Mouse (Mus musculus): ENCODE results near the gene Gsta2. TPM values are rescaled to one million over a fixed set of nuclear protein-coding genes. Genes with fewer than 3 reads are reported as not detected.
"Not testable (repeated sequence)": the region's sequence is repeated elsewhere in the genome, so short reads cannot be mapped to it uniquely, and the experiment has no call there.

Gsta2 gene
- polyA plus RNA-seq, 1 experiment, result not detected

DNA sequence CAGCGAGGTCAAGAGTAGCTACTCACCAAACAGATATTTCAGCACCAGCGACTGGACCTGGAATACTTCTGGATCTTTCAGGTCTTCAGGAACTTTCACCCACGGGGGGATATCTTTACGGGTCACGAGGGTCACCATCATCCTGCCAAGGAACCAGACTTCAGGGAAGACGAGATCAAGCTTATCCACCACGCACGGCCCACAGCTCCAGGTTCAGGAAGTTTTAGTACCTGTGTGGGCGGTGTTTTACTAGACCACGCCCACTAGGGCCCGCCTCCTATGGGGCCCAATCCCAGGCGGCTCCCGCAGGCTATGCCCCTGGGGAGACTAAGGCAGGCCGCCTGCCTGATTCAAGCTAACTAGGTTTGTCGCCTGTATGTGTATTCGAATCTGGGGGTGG, 12.4 kb upstream of the Gsta2 start, which contains the start of gene Dppa5a:
TSS of gene Dppa5a (minus strand) at position 219 of the 400 bp plus-strand sequence.
- DNase-seq (ENCODE audit: extremely low spot score in 1 of 2, low spot score in 1 of 2), result not testable (repeated sequence)

GRCm38 (mm10) chr9:78365850-78366544, 10.4 kb upstream of the Gsta2 start:
- DNase-seq (ENCODE audit: extremely low spot score in 1 of 2, low spot score in 1 of 2), result no peak

DNA sequence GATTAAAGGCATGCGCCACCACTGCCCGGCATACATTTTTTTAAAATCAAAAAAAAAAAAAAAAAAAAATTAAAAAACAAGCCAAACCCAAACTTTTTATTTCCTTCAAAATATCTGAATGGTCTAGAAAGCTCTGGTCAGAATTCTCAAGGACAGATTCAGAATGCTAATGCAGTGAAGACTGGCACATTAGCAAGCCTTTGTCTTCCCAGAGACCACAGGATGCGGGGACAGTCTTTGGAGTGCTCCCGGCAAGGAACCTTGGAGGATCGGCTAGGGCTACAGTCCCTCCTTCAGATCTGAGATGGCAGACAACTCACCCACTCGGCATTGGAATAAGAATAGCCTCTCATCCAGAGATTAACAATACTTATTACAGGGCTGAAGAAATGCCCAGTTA, 9.1 kb upstream of the Gsta2 start:
- DNase-seq (ENCODE audit: extremely low spot score in 1 of 2, low spot score in 1 of 2), result no peak

- no peak for DNase-seq (ENCODE audit: extremely low spot score in 1 of 2, low spot score in 1 of 2)
Measured at GRCm38 (mm10) chr9:78363374-78363773, 7.8 kb upstream of the Gsta2 start.

DNA sequence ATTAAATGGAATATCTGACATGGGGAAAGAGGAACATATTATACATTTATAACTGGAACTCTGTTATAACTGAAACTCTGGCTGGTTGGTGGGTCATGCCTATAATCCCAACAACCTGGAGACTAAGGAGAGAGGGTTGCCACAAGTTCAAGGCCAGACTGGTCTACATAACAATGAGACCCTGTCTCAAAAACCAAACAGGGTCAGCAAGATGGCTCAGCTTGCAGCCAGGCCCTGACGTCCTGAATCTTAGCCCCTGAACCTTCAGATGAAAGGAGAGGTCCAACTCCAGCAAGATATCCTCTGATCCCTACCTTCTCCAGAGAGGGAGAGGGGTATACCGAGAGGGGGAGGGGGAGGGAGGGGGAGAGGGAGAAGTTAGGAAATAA, 4.9 kb upstream of the Gsta2 start:
- no peak for DNase-seq (ENCODE audit: extremely low spot score in 1 of 2, low spot score in 1 of 2)

- DNase-seq (ENCODE audit: extremely low spot score in 1 of 2, low spot score in 1 of 2), result no peak
Measured at GRCm38 (mm10) chr9:78359750-78360483, 4.3 kb upstream of the Gsta2 start.

- peak; percentile 3 to 72 for DNase-seq (ENCODE audit: extremely low spot score in 1 of 2, low spot score in 1 of 2)
Measured at GRCm38 (mm10) chr9:78358053-78358452, 2.5 kb upstream of the Gsta2 start.

DNA sequence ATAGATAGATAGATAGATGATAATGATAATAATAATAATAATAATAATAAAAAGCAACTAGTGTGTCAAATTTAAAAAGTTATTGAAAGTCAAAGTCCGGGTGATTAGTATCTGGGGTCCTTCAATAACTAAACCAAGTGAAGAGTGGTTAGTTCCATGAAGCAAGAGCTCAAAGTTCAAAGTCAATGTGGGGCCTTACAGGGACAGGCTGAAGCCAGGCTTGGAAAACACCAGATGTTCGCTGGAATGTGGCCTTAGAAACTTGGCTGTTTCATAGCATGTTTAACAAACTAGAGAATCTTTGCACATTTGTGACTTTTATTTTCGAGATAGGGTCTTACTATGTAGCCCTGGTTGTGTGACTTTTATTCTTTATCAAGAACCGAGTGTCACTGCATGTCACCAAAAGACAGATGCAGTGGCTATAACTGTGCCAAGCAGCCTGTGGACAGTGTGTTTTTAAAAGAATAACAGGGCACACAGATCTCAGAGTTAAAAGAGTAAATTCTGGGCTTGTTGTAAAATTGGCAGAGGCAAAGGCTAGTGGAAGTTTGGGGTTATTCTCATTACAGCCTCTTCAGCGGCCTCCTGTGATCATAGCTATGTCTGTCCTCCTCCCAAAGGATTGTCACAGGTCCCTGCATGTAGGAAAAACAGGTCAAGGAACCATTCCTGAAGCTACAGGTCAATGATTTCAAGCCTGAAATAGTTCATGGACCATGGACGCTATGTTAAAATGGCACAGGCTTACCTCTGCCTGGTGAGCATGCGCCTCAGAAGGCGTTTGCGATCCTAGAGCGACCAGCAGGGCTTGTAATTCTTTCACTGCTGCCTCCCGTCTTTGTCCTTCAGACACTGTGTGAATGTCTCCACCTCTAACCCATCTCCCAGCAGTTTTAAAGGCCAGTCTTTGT, 666 bp downstream of the Gsta2 start:
- DNase-seq (ENCODE audit: extremely low spot score in 1 of 2, low spot score in 1 of 2), result no peak

- DNase-seq (ENCODE audit: extremely low spot score in 1 of 2, low spot score in 1 of 2), result no peak
Measured at GRCm38 (mm10) chr9:78351504-78352220, 3.9 kb downstream of the Gsta2 start.

- DNase-seq (ENCODE audit: extremely low spot score in 1 of 2, low spot score in 1 of 2), result not testable (repeated sequence)
Measured at GRCm38 (mm10) chr9:78350007-78350406, 5.6 kb downstream of the Gsta2 start.

- DNase-seq (ENCODE audit: extremely low spot score in 1 of 2, low spot score in 1 of 2), result not testable (repeated sequence)
Measured at GRCm38 (mm10) chr9:78349141-78349540, 6.4 kb downstream of the Gsta2 start.

- DNase-seq (ENCODE audit: extremely low spot score in 1 of 2, low spot score in 1 of 2), result not testable (repeated sequence)
Measured at GRCm38 (mm10) chr9:78348206-78349004, 7.2 kb downstream of the Gsta2 start.

GRCm38 (mm10) chr9:78347004-78347403, 8.6 kb downstream of the Gsta2 start:
- DNase-seq (ENCODE audit: extremely low spot score in 1 of 2, low spot score in 1 of 2), result no peak

DNA sequence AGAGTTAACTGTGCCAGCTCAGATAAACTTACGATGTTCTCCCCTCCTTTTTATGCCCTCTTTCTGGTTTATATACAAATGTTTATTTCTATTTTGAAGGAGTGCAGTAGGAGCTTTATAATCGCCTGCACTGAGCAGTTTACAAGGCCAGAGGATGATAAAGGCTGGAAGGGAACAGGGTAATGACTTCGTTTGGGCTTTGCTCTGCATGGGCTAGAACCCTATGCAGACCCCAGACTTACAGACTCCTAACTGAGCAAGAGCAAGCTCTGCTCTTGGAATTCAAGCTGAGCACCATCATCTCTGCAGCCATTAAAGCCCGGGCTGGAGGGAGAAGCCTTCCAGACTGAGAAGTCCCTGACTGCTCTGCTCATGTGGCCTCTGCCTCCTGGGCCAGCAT, 10.4 kb downstream of the Gsta2 start:
- DNase-seq (ENCODE audit: extremely low spot score in 1 of 2, low spot score in 1 of 2), result not testable (repeated sequence)

GRCm38 (mm10) chr9:78343055-78343454, 12.5 kb downstream of the Gsta2 start:
- not testable (repeated sequence) for DNase-seq (ENCODE audit: extremely low spot score in 1 of 2, low spot score in 1 of 2)

DNA sequence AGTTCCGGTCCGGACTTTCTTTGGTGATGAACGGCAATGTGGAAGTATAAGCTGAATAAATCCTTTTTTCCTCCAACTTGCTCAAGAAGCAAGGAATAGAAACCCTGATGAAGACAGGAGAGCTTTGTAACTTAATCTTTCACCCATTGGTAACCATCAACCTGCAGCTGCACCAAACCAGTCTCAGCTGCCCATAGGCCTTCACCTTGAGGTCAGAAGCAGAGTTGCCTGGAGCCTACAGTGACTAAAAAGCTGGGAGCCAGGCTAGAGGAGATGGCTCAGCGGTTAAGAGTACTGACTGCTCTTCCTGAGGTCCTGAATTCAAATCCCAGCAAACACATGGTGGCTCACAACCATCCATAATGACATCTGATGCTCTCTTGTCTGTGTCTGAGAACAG, 13.1 kb downstream of the Gsta2 start:
- not testable (repeated sequence) for DNase-seq (ENCODE audit: extremely low spot score in 1 of 2, low spot score in 1 of 2)

DNA sequence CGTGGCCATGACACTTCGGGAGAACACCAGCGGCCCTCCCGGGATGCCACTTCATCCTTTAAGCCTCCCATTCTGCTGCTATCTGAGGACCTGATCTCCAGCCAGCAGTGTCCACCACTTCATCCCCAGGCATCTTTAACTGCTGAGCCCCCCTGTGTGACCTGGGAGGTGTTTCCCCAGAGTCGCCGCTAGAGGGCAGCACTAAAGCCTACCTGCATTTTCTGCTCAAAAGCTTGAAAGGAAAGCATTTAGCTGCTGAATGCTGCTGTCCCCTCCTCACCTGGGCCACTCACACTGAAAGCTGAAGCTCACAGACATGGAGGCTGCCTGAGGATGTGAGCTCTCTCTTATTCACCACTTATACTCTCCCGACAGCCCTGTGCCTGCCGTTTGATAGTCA, 15.3 kb downstream of the Gsta2 start:
- peak in 1 of 2 experiments; percentile 27 for DNase-seq (ENCODE audit: extremely low spot score in 1 of 2, low spot score in 1 of 2)

DNA sequence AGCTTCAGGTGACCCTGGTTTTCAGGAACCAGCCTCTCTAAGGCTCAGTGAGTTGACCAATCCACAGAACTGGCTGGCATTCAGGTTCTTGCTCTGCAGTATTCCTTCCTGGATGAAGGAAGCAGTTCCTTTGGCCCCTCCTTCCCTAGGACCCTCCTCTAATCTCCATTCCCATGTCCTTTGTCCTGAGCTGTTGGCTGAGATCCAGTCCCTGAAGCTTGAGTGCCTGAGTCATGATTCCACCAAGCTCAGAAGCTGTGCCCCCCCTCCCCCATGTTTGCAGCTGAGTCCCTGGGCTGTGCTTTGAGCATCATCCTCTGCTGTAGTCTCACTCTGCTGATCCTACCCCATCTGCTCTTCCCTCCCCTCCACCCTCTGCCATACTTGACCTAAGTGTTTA, 18.5 kb downstream of the Gsta2 start:
- DNase-seq (ENCODE audit: extremely low spot score in 1 of 2, low spot score in 1 of 2), result not testable (repeated sequence)

GRCm38 (mm10) chr9:78327289-78327688, 28.3 kb downstream of the Gsta2 start, which contains the start of gene Omt2b:
TSS of gene Omt2b (plus strand) at chr9:78327589.
- DNase-seq (ENCODE audit: extremely low spot score in 1 of 2, low spot score in 1 of 2), result not testable (repeated sequence)
